Mouse (Mus musculus): Measurements from ENCODE around the gene Noxred1. TPM values are rescaled to one million over a fixed set of nuclear protein-coding genes. Genes with fewer than 3 reads are reported as not detected.
"Not testable (repeated sequence)": the region's sequence is repeated elsewhere in the genome, so short reads cannot be mapped to it uniquely, and the experiment has no call there.

Noxred1 gene
- polyA plus RNA-seq, 1 experiment from 2014 or later, result 1.5 TPM

GRCm38 (mm10) chr12:87216053-87216452, 22.5 kb downstream of the Noxred1 start:
- Histone ChIP-seq H3K9me3 (ENCODE audit: control insufficient read depth, low read length) (no peaks in the 10 kb centered on the region), H3K36me3 (ENCODE audit: control insufficient read depth, insufficient read depth, low read length) (no peaks in the 10 kb centered on the region), H3K9ac (ENCODE audit: low read length) (no peak overlapping the region), H3K4me1 (ENCODE audit: control insufficient read depth, insufficient read depth, low read length) (no peaks in the 10 kb centered on the region), H3K4me3 (ENCODE audit: low read depth, low read length) (no peak overlapping the region), H3K27me3 (ENCODE audit: control insufficient read depth, insufficient read depth, low read length) (no peaks in the 10 kb centered on the region), H3K27ac (ENCODE audit: low read depth, low read length) (no peak overlapping the region), H3K4me2 (no peak overlapping the region)
- no peak for ATAC-seq (ENCODE audit: low FRiP score)
- DNase-seq (ENCODE audit: low spot score, missing footprints), result no peak
- 74% methylated on average over 2 of the region's 2 CpGs for WGBS

DNA sequence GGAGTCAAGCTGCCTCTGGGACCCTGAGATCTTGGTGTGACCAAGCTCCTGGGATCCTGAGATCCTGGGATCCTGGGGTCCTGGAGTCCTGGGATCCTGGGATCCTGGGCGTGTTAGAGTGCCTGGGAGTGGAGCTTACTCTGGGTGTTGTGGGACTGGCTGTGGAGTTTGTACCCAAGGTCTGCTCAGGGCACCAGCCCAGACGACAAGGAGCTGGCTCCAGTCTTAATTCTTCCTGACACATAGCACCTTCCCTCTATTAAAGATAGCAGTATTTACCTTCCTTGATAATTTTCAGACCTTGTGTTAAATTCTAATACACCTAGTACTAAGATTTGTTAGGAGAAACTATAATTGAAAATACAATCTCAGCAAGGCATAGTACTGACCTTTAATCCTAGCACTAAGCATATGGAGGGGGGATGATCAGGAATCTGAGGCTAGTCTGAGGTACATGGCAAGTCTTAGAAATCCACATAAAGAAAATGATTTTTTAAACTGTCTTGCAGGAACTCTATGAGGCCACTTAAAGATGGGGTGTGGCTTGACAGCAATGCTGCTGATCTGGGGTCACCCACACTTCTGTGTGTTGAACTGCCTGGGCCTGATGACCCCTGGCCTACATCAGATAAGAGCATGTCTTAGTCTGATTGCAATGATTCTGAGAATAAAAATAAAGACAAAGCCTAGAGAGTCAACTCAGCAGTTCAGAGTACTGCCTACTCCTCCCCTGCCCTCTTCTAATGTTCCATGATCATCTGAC, 25.5 kb downstream of the Noxred1 start:
- H3K27me3 ChIP-seq (ENCODE audit: control insufficient read depth, insufficient read depth, low read length), result no peaks in the 10 kb centered on the region
- H3K4me2 ChIP-seq, result no peak overlapping the region
- ATAC-seq (ENCODE audit: low FRiP score), result no peak
- H3K4me3 ChIP-seq (ENCODE audit: low read depth, low read length), result no peak overlapping the region
- no peak for DNase-seq (ENCODE audit: low spot score, missing footprints)
- H3K9me3 ChIP-seq (ENCODE audit: control insufficient read depth, low read length), result no peaks in the 10 kb centered on the region
- no peak overlapping the region for H3K27ac ChIP-seq (ENCODE audit: low read depth, low read length)
- no peaks in the 10 kb centered on the region for H3K4me1 ChIP-seq (ENCODE audit: control insufficient read depth, insufficient read depth, low read length)
- no peaks in the 10 kb centered on the region for H3K36me3 ChIP-seq (ENCODE audit: control insufficient read depth, insufficient read depth, low read length)
- H3K9ac ChIP-seq (ENCODE audit: low read length), result no peak overlapping the region
- 64% methylated on average over 2 of the region's 2 CpGs for WGBS

GRCm38 (mm10) chr12:87205789-87206188, 32.7 kb downstream of the Noxred1 start:
- H3K9me3 ChIP-seq (ENCODE audit: control insufficient read depth, low read length); H3K27ac ChIP-seq (ENCODE audit: low read depth, low read length); H3K36me3 ChIP-seq (ENCODE audit: control insufficient read depth, insufficient read depth, low read length); H3K4me1 ChIP-seq (ENCODE audit: control insufficient read depth, insufficient read depth, low read length); DNase-seq (ENCODE audit: low spot score, missing footprints); H3K9ac ChIP-seq (ENCODE audit: low read length); H3K27me3 ChIP-seq (ENCODE audit: control insufficient read depth, insufficient read depth, low read length); H3K4me3 ChIP-seq (ENCODE audit: low read depth, low read length); ATAC-seq (ENCODE audit: low FRiP score); H3K4me2 ChIP-seq: not testable (repeated sequence)
- WGBS, result 90% methylated on average over 5 of the region's 5 CpGs

DNA sequence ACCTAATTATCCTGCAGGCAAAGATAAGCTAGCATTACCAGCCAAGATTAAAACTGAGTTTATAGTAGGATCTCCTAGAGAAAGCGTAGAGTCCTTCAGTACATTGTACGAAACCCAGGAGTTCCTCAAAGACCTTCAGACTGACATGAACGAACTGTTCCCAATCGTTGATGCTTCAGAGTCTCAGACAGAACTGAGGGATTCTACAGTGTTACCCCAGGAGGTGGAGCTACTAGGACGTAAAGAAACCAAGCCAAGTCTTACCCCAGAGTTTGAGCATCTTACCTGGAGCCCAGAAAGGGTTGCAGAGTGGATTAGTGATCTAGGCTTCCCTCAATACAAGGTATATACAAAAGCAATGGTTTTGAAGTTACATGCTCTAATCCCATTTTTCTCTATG, 36.8 kb downstream of the Noxred1 start:
- Histone ChIP-seq H3K27ac (ENCODE audit: low read depth, low read length) (no peak overlapping the region), H3K4me3 (ENCODE audit: low read depth, low read length) (no peak overlapping the region), H3K27me3 (ENCODE audit: control insufficient read depth, insufficient read depth, low read length) (no peaks in the 10 kb centered on the region), H3K4me2 (no peak overlapping the region), H3K4me1 (ENCODE audit: control insufficient read depth, insufficient read depth, low read length) (peaks cover 8% of the 10 kb centered on the region), H3K9me3 (ENCODE audit: control insufficient read depth, low read length) (no peaks in the 10 kb centered on the region), H3K9ac (ENCODE audit: low read length) (no peak overlapping the region), H3K36me3 (ENCODE audit: control insufficient read depth, insufficient read depth, low read length) (no peaks in the 10 kb centered on the region)
- DNase-seq (ENCODE audit: low spot score, missing footprints) (no peak), ATAC-seq (ENCODE audit: low FRiP score) (no peak)
- 71% methylated on average over 5 of the region's 5 CpGs for WGBS

DNA sequence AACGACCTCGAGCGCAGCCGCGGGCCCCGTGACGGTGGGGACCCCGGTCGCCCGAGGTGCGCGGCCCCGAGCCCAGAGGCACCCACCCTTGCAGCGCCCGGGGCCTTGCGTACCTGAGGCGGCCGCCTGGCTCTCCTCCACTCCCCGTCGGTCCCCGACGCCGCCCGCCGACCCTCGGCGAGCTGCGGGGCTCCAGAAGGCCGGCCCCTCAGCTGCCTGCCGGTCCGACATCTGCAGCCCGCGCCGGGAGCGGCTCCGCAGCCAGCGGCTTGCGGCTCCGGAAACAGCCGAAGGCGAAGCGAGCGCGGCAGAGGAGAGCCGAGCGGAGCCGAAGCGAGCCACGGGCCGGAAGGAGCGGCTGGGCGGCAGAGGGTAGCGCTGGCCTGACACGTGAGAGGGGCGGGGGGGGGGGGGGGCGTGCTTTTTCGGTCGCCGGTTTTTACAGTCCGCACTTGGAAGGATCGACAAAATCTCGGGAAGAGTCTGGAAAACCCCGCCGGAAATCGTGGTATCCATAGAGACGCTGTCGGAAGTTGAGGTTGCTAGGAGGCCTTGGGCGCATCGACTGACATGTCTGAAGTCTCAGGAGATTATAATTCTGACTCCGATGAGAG, 38.5 kb downstream of the Noxred1 start, which contains the start of gene Tmed8:
Gene Tmed8, minus strand, starts transcription at position 482 of the 614 bp plus-strand sequence.
- Histone ChIP-seq H3K27ac (ENCODE audit: low read depth, low read length) (peak within 1 kb of the TSS; percentile 80), H3K27me3 (ENCODE audit: control insufficient read depth, insufficient read depth, low read length) (no peaks in the 10 kb centered on the region), H3K4me3 (ENCODE audit: low read depth, low read length) (peak within 1 kb of the TSS; percentile 81), H3K9me3 (ENCODE audit: control insufficient read depth, low read length) (no peaks in the 10 kb centered on the region), H3K36me3 (ENCODE audit: control insufficient read depth, insufficient read depth, low read length) (no peaks in the 10 kb centered on the region), H3K9ac (ENCODE audit: low read length) (peak within 1 kb of the TSS; percentile 90), H3K4me2 (peak within 1 kb of the TSS; percentile 86), H3K4me1 (ENCODE audit: control insufficient read depth, insufficient read depth, low read length) (peaks cover 8% of the 10 kb centered on the region)
- DNase-seq (ENCODE audit: low spot score, missing footprints), result peak; percentile 98
- ATAC-seq (ENCODE audit: low FRiP score), result peak; percentile 95
- WGBS, result under 1% methylated on average over 65 of the region's 70 CpGs

GRCm38 (mm10) chr12:87199206-87199972, 39.1 kb downstream of the Noxred1 start, which contains the start of gene Samd15:
Gene Samd15, plus strand, starts transcription at chr12:87199723.
- DNase-seq (ENCODE audit: low spot score, missing footprints), result peak; percentile 96
- H3K27ac ChIP-seq (ENCODE audit: low read depth, low read length), result peak within 1 kb of the TSS; percentile 80
- no peak; the same call in 1 of the 2 replicates for ATAC-seq (ENCODE audit: low FRiP score)

GRCm38 (mm10) chr12:87198792-87199191, 39.7 kb downstream of the Noxred1 start:
- Histone ChIP-seq H3K27me3 (ENCODE audit: control insufficient read depth, insufficient read depth, low read length) (no peaks in the 10 kb centered on the region), H3K9me3 (ENCODE audit: control insufficient read depth, low read length) (no peaks in the 10 kb centered on the region), H3K27ac (ENCODE audit: low read depth, low read length) (no peak overlapping the region), H3K9ac (ENCODE audit: low read length) (peak overlapping the region; percentile 90; the same call in 1 of the 2 replicates), H3K4me2 (peak overlapping the region; percentile 86), H3K36me3 (ENCODE audit: control insufficient read depth, insufficient read depth, low read length) (no peaks in the 10 kb centered on the region), H3K4me3 (ENCODE audit: low read depth, low read length) (peak overlapping the region; percentile 81), H3K4me1 (ENCODE audit: control insufficient read depth, insufficient read depth, low read length) (peaks cover 8% of the 10 kb centered on the region)
- DNase-seq (ENCODE audit: low spot score, missing footprints), result no peak
- 45% methylated on average over 6 of the region's 6 CpGs for WGBS
- ATAC-seq (ENCODE audit: low FRiP score), result no peak

More at GRCm38 (mm10) chr12:87199206-87199972, 39.1 kb downstream of the Noxred1 start, which contains the start of gene Samd15:
- WGBS, result under 1% methylated on average over 37 of the region's 38 CpGs
- Histone ChIP-seq H3K36me3 (ENCODE audit: control insufficient read depth, insufficient read depth, low read length) (no peaks in the 10 kb centered on the region), H3K4me2 (peak within 1 kb of the TSS; percentile 86), H3K4me3 (ENCODE audit: low read depth, low read length) (peak within 1 kb of the TSS; percentile 81), H3K9me3 (ENCODE audit: control insufficient read depth, low read length) (no peaks in the 10 kb centered on the region), H3K9ac (ENCODE audit: low read length) (peak within 1 kb of the TSS; percentile 90), H3K27me3 (ENCODE audit: control insufficient read depth, insufficient read depth, low read length) (no peaks in the 10 kb centered on the region), H3K4me1 (ENCODE audit: control insufficient read depth, insufficient read depth, low read length) (peaks cover 8% of the 10 kb centered on the region)

- H3K4me3 ChIP-seq (ENCODE audit: low read depth, low read length), result no peak overlapping the region
These were observed 42.2 kb downstream of the Noxred1 start for GRCm38 (mm10) chr12:87196310-87196709.

More at GRCm38 (mm10) chr12:87196310-87196709, 42.2 kb downstream of the Noxred1 start:
- Histone ChIP-seq H3K27ac (ENCODE audit: low read depth, low read length) (no peak overlapping the region), H3K36me3 (ENCODE audit: control insufficient read depth, insufficient read depth, low read length) (no peaks in the 10 kb centered on the region), H3K4me2 (no peak overlapping the region), H3K9me3 (ENCODE audit: control insufficient read depth, low read length) (no peaks in the 10 kb centered on the region), H3K4me1 (ENCODE audit: control insufficient read depth, insufficient read depth, low read length) (peaks cover 8% of the 10 kb centered on the region), H3K27me3 (ENCODE audit: control insufficient read depth, insufficient read depth, low read length) (no peaks in the 10 kb centered on the region), H3K9ac (ENCODE audit: low read length) (no peak overlapping the region)
- no peak for DNase-seq (ENCODE audit: low spot score, missing footprints)
- ATAC-seq (ENCODE audit: low FRiP score), result no peak

All from midbrain, embryonic 11.5 days (tissue).